Mouse (Mus musculus) frontal cortex, adult (tissue): ENCODE results near the gene Tpm1.

Source experiments
- ATAC-seq: cut with Nextera tagmentation; 2 replicates; pipeline ENCODE4 v1.9.2; 2017; ENCODE audit warnings: mild to moderate bottlenecking, moderate library complexity, mixed read lengths; ENCODE audit not compliant: low TSS enrichment

The Tpm1 gene

GRCm38 (mm10) chr9:66988198-66988887 is 60.9 kb downstream of the Tpm1 start:
- ATAC-seq: peak; percentile 11; the same call in 1 of the 2 replicates

GRCm38 (mm10) chr9:66985377-66985776 is 63.8 kb downstream of the Tpm1 start:
- ATAC-seq: no peak

DNA sequence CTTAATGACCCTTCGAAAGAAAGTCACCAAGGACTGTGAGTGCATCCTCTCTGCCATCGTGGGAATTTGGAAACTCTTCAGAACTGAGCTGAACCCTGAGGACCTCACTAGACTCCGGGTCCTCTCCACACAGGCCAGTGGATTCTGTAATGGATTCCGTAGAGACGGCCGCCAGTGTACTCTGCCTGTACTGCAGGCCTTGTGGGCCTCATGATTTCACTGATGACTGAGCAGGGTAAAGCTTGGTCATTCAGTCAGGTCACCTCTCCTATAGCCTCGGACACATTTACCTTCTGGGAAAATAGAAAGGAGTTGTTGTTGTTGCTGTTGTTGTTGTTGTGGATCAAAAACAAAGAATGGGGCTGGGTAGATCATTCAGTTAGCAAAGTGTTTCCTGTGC is 67.1 kb downstream of the Tpm1 start:
- ATAC-seq: no peak

GRCm38 (mm10) chr9:66980458-66980857 is 68.7 kb downstream of the Tpm1 start:
- ATAC-seq: no peak

- no peak for ATAC-seq
Measured at GRCm38 (mm10) chr9:66978468-66978867, 70.7 kb downstream of the Tpm1 start.

GRCm38 (mm10) chr9:66977982-66978381 is 71.2 kb downstream of the Tpm1 start:
- peak; percentile 74 for ATAC-seq

GRCm38 (mm10) chr9:66977121-66977520 is 72.1 kb downstream of the Tpm1 start:
- ATAC-seq: peak; percentile 17; the same call in 1 of the 2 replicates

DNA sequence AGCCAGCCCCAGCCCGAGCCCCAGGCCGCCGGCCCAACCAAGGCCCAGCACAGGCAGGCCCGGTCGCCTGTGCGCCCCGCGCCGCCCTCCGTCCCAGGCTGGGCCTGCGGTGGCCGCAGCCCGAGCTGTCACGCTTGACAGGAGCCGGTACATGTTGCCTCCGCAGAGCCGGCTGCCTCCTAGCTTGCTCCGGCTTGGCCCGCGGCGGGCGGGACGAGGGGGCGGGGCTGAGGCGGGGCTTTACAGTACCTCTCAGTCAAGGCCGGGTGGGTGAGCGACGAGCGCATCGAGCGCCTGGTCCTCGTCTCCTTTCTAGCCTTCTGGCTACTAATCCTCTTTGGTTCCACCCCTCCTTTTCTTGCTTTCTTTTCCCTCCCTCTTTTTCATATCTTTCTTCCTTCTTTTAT is 74.0 kb downstream of the Tpm1 start, which contains the start of gene Lactb:
Gene Lactb, minus strand, starts transcription at position 246 of the 407 bp plus-strand sequence.
- ATAC-seq: peak; percentile 81

GRCm38 (mm10) chr9:66974721-66975225 is 74.4 kb downstream of the Tpm1 start:
- ATAC-seq: peak; percentile 24
